Mouse (Mus musculus) CH12.LX (cell line): ENCODE measurements at regions not wholly inside any gene's neighbourhood (a gene's known extent, or its start where the extent isn't known, plus 50 kb on each side); places are given as distances from the start of the nearest gene placed in this dataset.

Source experiments
- BHLHE40 ChIP-seq: IDR thresholded peaks from 2 replicates; pipeline ENCODE4 v1.6.1; 2011; ENCODE audit warnings: mild to moderate bottlenecking, low read depth, low read length, improper control_type of control experiment
- CHD2 ChIP-seq: IDR thresholded peaks from 2 replicates; pipeline ENCODE4 v1.6.1; 2011; ENCODE audit warnings: low read length, improper control_type of control experiment
- CTCF ChIP-seq, 2 experiments: IDR thresholded peaks in 1 of 2; conservative IDR thresholded peaks in 1 of 2; 2 replicates each; pipeline ENCODE4 v1.5.1; 2011 to 2012; ENCODE audit warnings: low read depth in 2 of 2, low read length in 2 of 2, improper control_type of control experiment in 1 of 2, inconsistent platforms in 1 of 2, mild to moderate bottlenecking in 1 of 2, moderate library complexity in 1 of 2
- EP300 ChIP-seq: IDR thresholded peaks from 2 replicates; pipeline ENCODE4 v1.6.1; 2011; ENCODE audit warnings: low read length, improper control_type of control experiment
- HCFC1 ChIP-seq: IDR thresholded peaks from 2 replicates; pipeline ENCODE4 v1.6.1; 2012; ENCODE audit warnings: low read depth, mild to moderate bottlenecking, inconsistent platforms, low read length, improper control_type of control experiment
- JUND ChIP-seq: conservative IDR thresholded peaks from 2 replicates; pipeline ENCODE4 v1.6.1; 2011; ENCODE audit warnings: low read depth, low read length, improper control_type of control experiment
- NRF1 ChIP-seq: IDR thresholded peaks from 2 replicates; pipeline ENCODE4 v1.6.1; 2014; ENCODE audit warnings: low read depth, mild to moderate bottlenecking, inconsistent platforms, low read length, improper control_type of control experiment, moderate library complexity
- POLR2A ChIP-seq: IDR thresholded peaks from 2 replicates; pipeline ENCODE4 v1.6.1; 2011; ENCODE audit warnings: low read depth, mild to moderate bottlenecking, improper control_type of control experiment, low read length
- POLR2AphosphoS2 ChIP-seq: IDR thresholded peaks from 2 replicates; pipeline ENCODE4 v1.6.1; 2011; ENCODE audit warnings: low read depth, low read length, improper control_type of control experiment
- TCF12 ChIP-seq: IDR thresholded peaks from 2 replicates; pipeline ENCODE4 v1.6.1; 2014; ENCODE audit warnings: low read depth, mild to moderate bottlenecking, inconsistent platforms, low read length, improper control_type of control experiment
- USF1 ChIP-seq: IDR thresholded peaks from 2 replicates; pipeline ENCODE4 v1.6.1; 2014; ENCODE audit warnings: low read depth, mild to moderate bottlenecking, inconsistent platforms, low read length, improper control_type of control experiment

GRCm38 (mm10) chr5:116895036-116895783, 220.7 kb downstream of the Suds3 start:
- TF ChIP-seq POLR2A (no peak), USF1 (no peak), CTCF (conservative IDR thresholded peaks at IDR 0.05 in 1 of 2, IDR thresholded peaks at IDR 0.05 in 1 of 2; ENCODE audit: low read depth in 2 of 2, low read length in 2 of 2) (no peak), HCFC1 (no peak), JUND (no peak), NRF1 (no peak), POLR2AphosphoS2 (no peak), TCF12 (no peak), EP300 (no peak), CHD2 (no peak), BHLHE40 (no peak)
